Mouse (Mus musculus) MEL (cell line): ENCODE measurements around the gene Sun2. TPM values are rescaled to one million over a fixed set of nuclear protein-coding genes. Genes with fewer than 3 reads are reported as not detected.

Experiments
- DNase-seq: peaks from one replicate; pipeline ENCODE4 v3.0.0; 2011; ENCODE audit warnings: low read depth, low spot score
- H3K27ac ChIP-seq: 2 replicates; pipeline ENCODE4 v1.5.1; 2012; ENCODE audit warnings: low read depth, mild to moderate bottlenecking, control low read depth, low read length, moderate library complexity; ENCODE audit not compliant: control insufficient read depth
- H3K27me3 ChIP-seq, 2 experiments: fragments of 150-350 bp in 1 of 2; sonication (generic) in 1 of 2; 2 replicates each; pipeline ENCODE4 v1.6.1; 2012; ENCODE audit warnings: low read length in 2 of 2, mild to moderate bottlenecking in 2 of 2, improper control_type of control experiment in 1 of 2, moderate library complexity in 1 of 2; ENCODE audit not compliant: insufficient read depth in 2 of 2, control insufficient read depth in 1 of 2
- H3K36me3 ChIP-seq, 2 experiments: 2 replicates each; pipeline ENCODE4 v1.6.1; 2012 to 2014; ENCODE audit warnings: low read length in 2 of 2, improper control_type of control experiment in 1 of 2, inconsistent platforms in 1 of 2, mild to moderate bottlenecking in 1 of 2; ENCODE audit not compliant: insufficient read depth in 2 of 2, control insufficient read depth in 1 of 2
- H3K4me1 ChIP-seq, 2 experiments: fragments of 150-350 bp in 1 of 2; sonication (generic) in 1 of 2; 2 replicates each; pipeline ENCODE4 v1.6.1; 2012; ENCODE audit warnings: low read length in 2 of 2, improper control_type of control experiment in 1 of 2, mild to moderate bottlenecking in 1 of 2; ENCODE audit not compliant: insufficient read depth in 2 of 2, control insufficient read depth in 1 of 2
- H3K4me3 ChIP-seq, 2 experiments: fragments of 150-350 bp in 1 of 2; sonication (generic) in 1 of 2; 2 replicates each; pipeline ENCODE4 v1.5.1; 2012; ENCODE audit warnings: low read depth in 2 of 2, low read length in 2 of 2, mild to moderate bottlenecking in 2 of 2, moderate library complexity in 2 of 2, control low read depth in 1 of 2, improper control_type of control experiment in 1 of 2; ENCODE audit not compliant: control insufficient read depth in 1 of 2, insufficient read depth in 1 of 2
- H3K79me2 ChIP-seq: 2 replicates; pipeline ENCODE4 v1.6.1; 2012; ENCODE audit warnings: mild to moderate bottlenecking, low read length, moderate library complexity; ENCODE audit not compliant: control insufficient read depth, poor library complexity, insufficient read depth
- H3K9ac ChIP-seq: 2 replicates; pipeline ENCODE4 v1.6.1; 2012; ENCODE audit warnings: low read depth, mild to moderate bottlenecking, control low read depth, low read length, moderate library complexity; ENCODE audit not compliant: control insufficient read depth, poor library complexity, severe bottlenecking
- H3K9me3 ChIP-seq: fragments of 150-350 bp; sonication (generic); replicated peaks from 2 replicates; pipeline ENCODE4 v1.6.1; 2012; ENCODE audit warnings: mild to moderate bottlenecking, low read length, improper control_type of control experiment, moderate library complexity; ENCODE audit not compliant: insufficient read depth
- BHLHE40 ChIP-seq: IDR thresholded peaks from 2 replicates; pipeline ENCODE4 v1.6.1; 2012; ENCODE audit warnings: low read depth, mild to moderate bottlenecking, inconsistent platforms, low read length, improper control_type of control experiment, borderline replicate concordance
- CHD2 ChIP-seq: IDR thresholded peaks from 2 replicates; pipeline ENCODE4 v1.6.1; 2011; ENCODE audit warnings: low read length, improper control_type of control experiment
- CTCF ChIP-seq, 3 experiments: IDR thresholded peaks in 2 of 3; conservative IDR thresholded peaks in 1 of 3; 2 replicates each; pipeline ENCODE4 v1.5.1; 2011 to 2012; ENCODE audit warnings: low read length in 3 of 3, low read depth in 2 of 3, mild to moderate bottlenecking in 2 of 3, improper control_type of control experiment in 1 of 3, inconsistent platforms in 1 of 3, mixed read lengths in 1 of 3, moderate library complexity in 1 of 3; ENCODE audit not compliant: control insufficient read depth in 1 of 3, insufficient read depth in 1 of 3, poor library complexity in 1 of 3, severe bottlenecking in 1 of 3
- E2F4 ChIP-seq: IDR thresholded peaks from 2 replicates; pipeline ENCODE4 v1.6.1; 2011; ENCODE audit warnings: low read depth, low read length, improper control_type of control experiment, borderline replicate concordance
- EP300 ChIP-seq, 2 experiments: IDR thresholded peaks; 2 replicates each; pipeline ENCODE4 v1.6.1; 2011; ENCODE audit warnings: improper control_type of control experiment in 2 of 2, low read length in 2 of 2, low read depth in 1 of 2, mild to moderate bottlenecking in 1 of 2
- ETS1 ChIP-seq: IDR thresholded peaks from 2 replicates; pipeline ENCODE4 v1.6.1; 2012; ENCODE audit warnings: low read depth, mild to moderate bottlenecking, inconsistent platforms, low read length, improper control_type of control experiment, moderate library complexity
- HCFC1 ChIP-seq: IDR thresholded peaks from 2 replicates; pipeline ENCODE4 v1.6.1; 2012; ENCODE audit warnings: low read depth, mild to moderate bottlenecking, inconsistent platforms, low read length, improper control_type of control experiment, moderate library complexity
- KAT2A ChIP-seq: conservative IDR thresholded peaks from 2 replicates; pipeline ENCODE4 v1.6.1; 2012; ENCODE audit warnings: low read depth, low read length, improper control_type of control experiment, inconsistent platforms
- MAFK ChIP-seq: IDR thresholded peaks from 2 replicates; pipeline ENCODE4 v1.6.1; 2011; ENCODE audit warnings: low read depth, mild to moderate bottlenecking, low read length, improper control_type of control experiment, borderline replicate concordance
- MAX ChIP-seq: IDR thresholded peaks from 2 replicates; pipeline ENCODE4 v1.6.1; 2011; ENCODE audit warnings: low read length, improper control_type of control experiment
- MEF2A ChIP-seq: IDR thresholded peaks from 2 replicates; pipeline ENCODE4 v1.6.1; 2014; ENCODE audit warnings: low read depth, mild to moderate bottlenecking, inconsistent platforms, low read length, improper control_type of control experiment; ENCODE audit not compliant: poor library complexity, insufficient replicate concordance, severe bottlenecking; ENCODE audit errors: extremely low read depth
- MXI1 ChIP-seq: IDR thresholded peaks from 2 replicates; pipeline ENCODE4 v1.6.1; 2011; ENCODE audit warnings: mild to moderate bottlenecking, low read depth, low read length, improper control_type of control experiment
- MYC ChIP-seq: IDR thresholded peaks from 2 replicates; pipeline ENCODE4 v1.6.1; 2011; ENCODE audit warnings: low read depth, mild to moderate bottlenecking, low read length, improper control_type of control experiment, moderate library complexity
- NELFE ChIP-seq: IDR thresholded peaks from 2 replicates; pipeline ENCODE4 v1.6.1; 2011; ENCODE audit warnings: low read depth, low read length, improper control_type of control experiment
- POLR2A ChIP-seq, 2 experiments: IDR thresholded peaks; 2 replicates each; pipeline ENCODE4 v1.6.1; 2011 to 2012; ENCODE audit warnings: low read length in 2 of 2, mild to moderate bottlenecking in 2 of 2, control low read depth in 1 of 2, improper control_type of control experiment in 1 of 2, low read depth in 1 of 2, moderate library complexity in 1 of 2; ENCODE audit not compliant: control insufficient read depth in 1 of 2, insufficient read depth in 1 of 2, poor library complexity in 1 of 2
- POLR2AphosphoS2 ChIP-seq: IDR thresholded peaks from 2 replicates; pipeline ENCODE4 v1.6.1; 2011; ENCODE audit warnings: low read length, improper control_type of control experiment
- POLR2AphosphoS5 ChIP-seq: IDR thresholded peaks from 2 replicates; pipeline ENCODE4 v1.6.1; 2012; ENCODE audit warnings: low read depth, borderline replicate concordance, mild to moderate bottlenecking, inconsistent platforms, low read length, moderate library complexity, mixed read lengths
- RAD21 ChIP-seq: IDR thresholded peaks from 2 replicates; pipeline ENCODE4 v1.6.1; 2011; ENCODE audit warnings: mild to moderate bottlenecking, low read depth, low read length, improper control_type of control experiment
- RCOR1 ChIP-seq: IDR thresholded peaks from 2 replicates; pipeline ENCODE4 v1.6.1; 2012; ENCODE audit warnings: low read depth, mild to moderate bottlenecking, inconsistent platforms, low read length, improper control_type of control experiment
- SIN3A ChIP-seq: IDR thresholded peaks from 2 replicates; pipeline ENCODE4 v1.6.1; 2012; ENCODE audit warnings: low read length, improper control_type of control experiment, inconsistent platforms
- SMC3 ChIP-seq: IDR thresholded peaks from 2 replicates; pipeline ENCODE4 v1.6.1; 2011; ENCODE audit warnings: low read depth, low read length, improper control_type of control experiment
- TAL1 ChIP-seq: IDR thresholded peaks from 2 replicates; pipeline ENCODE4 v1.6.1; 2012; ENCODE audit warnings: mild to moderate bottlenecking, inconsistent platforms, low read length, moderate library complexity, mixed read lengths
- UBTF ChIP-seq: IDR thresholded peaks from 2 replicates; pipeline ENCODE4 v1.6.1; 2012; ENCODE audit warnings: low read depth, mild to moderate bottlenecking, inconsistent platforms, low read length, improper control_type of control experiment, moderate library complexity, borderline replicate concordance; ENCODE audit not compliant: insufficient read depth
- USF1 ChIP-seq: IDR thresholded peaks from 2 replicates; pipeline ENCODE4 v1.6.1; 2014; ENCODE audit warnings: low read depth, mild to moderate bottlenecking, inconsistent platforms, low read length, improper control_type of control experiment, moderate library complexity
- USF2 ChIP-seq, 2 experiments: IDR thresholded peaks; 2 replicates each; pipeline ENCODE4 v1.6.1; 2011 to 2012; ENCODE audit warnings: improper control_type of control experiment in 2 of 2, low read length in 2 of 2, borderline replicate concordance in 1 of 2, inconsistent platforms in 1 of 2, low read depth in 1 of 2, mild to moderate bottlenecking in 1 of 2; ENCODE audit not compliant: insufficient read depth in 1 of 2
- ZKSCAN1 ChIP-seq: IDR thresholded peaks from 2 replicates; pipeline ENCODE4 v1.6.1; 2012; ENCODE audit warnings: low read depth, mild to moderate bottlenecking, inconsistent platforms, low read length, improper control_type of control experiment, moderate library complexity
- polyA plus RNA-seq, 2 experiments: library from polyadenylated mRNA; stranded (reverse) in 1 of 2; unstranded in 1 of 2; fragments of >175 nt in 1 of 2; fragments of >200 nt in 1 of 2; gene quantifications; 2 replicates each; pipeline versions ENCODE4 v1.2.1 to v1.2.4; 2012; ENCODE audit warnings: low replicate concordance in 2 of 2, low read depth in 1 of 2; ENCODE audit not compliant: insufficient read length in 2 of 2, insufficient read depth in 1 of 2, missing spikeins in 1 of 2
- total RNA-seq: library from RNA; depleted of rRNA; stranded (reverse); fragments of 300-350 nt; gene quantifications from 2 replicates; pipeline ENCODE4 v1.2.3, GENCODE M21; 2012

Sun2 gene
- total and polyA plus RNA-seq, 3 experiments, result 4.3 to 10.6 TPM; not detected in 1

DNA sequence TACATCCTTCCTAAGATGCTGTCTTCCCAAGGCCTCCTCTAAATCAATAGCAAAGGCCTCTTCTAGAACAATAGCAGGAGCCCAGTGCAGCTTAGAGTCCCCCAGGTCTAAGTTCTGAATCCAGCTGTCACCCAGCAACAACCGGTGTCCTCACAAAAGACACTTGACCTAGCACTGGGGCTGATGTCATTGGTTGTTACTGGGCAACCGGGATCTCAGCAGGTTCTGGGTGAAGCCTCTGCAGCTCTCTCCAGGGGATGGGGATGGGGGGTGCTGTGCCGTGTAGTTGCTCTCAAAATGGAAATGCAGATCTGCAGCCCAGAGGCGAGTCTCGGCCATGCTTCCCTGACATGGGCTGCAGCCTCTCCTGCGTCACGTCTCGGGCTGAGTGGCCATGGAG is 45.5 kb upstream of the Sun2 start:
- Histone ChIP-seq H3K27me3 (peaks cover 0 to 17% of the 10 kb centered on the region in 2 experiments; a peak in 3 of 4 replicates), H3K9ac (no peak overlapping the region), H3K4me3 (no peak overlapping the region), H3K9me3 (no peaks in the 10 kb centered on the region), H3K79me2 (no peaks in the 10 kb centered on the region), H3K4me1 (no peaks in the 10 kb centered on the region), H3K27ac (no peak overlapping the region), H3K36me3 (no peaks in the 10 kb centered on the region)
- TF ChIP-seq EP300 (IDR thresholded peaks at IDR 0.05; ENCODE audit: low read depth in 1 of 2, low read length in 2 of 2) (no peak), ETS1 (no peak), E2F4 (no peak), SMC3 (no peak), TAL1 (no peak), NELFE (no peak), MYC (no peak), MXI1 (no peak), UBTF (no peak), RCOR1 (no peak), MAX (no peak), MEF2A (no peak), CTCF (IDR thresholded peaks at IDR 0.05 in 2 of 3, conservative IDR thresholded peaks at IDR 0.05 in 1 of 3; ENCODE audit: control insufficient read depth in 1 of 3, insufficient read depth in 1 of 3, low read depth in 2 of 3, low read length in 3 of 3, poor library complexity in 1 of 3, severe bottlenecking in 1 of 3) (no peak), POLR2AphosphoS5 (no peak), CHD2 (no peak), POLR2A (IDR thresholded peaks at IDR 0.05; ENCODE audit: control insufficient read depth in 1 of 2, insufficient read depth in 1 of 2, low read depth in 1 of 2, low read length in 2 of 2, poor library complexity in 1 of 2) (no peak), POLR2AphosphoS2 (no peak), ZKSCAN1 (no peak), RAD21 (no peak)
- no peak for DNase-seq

DNA sequence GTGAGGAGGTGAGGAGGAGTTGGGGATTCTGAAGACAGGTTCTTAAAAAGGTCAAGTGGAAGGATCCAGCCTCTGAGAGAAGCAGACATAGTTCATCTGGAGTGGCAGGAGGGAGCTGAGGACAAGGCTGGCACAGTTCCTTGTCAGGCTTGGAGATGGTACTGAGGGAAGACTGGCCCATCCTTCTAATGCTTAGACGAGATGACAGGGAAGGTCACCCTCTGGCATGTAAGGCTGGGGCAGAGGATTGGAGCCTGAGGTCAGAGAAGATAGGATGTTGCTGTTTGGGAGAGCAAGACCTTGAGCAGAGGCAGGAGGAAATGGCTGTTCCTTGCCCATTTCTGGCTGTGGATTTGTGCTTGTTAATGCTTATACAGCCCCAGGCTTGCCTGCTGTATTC is 42.7 kb upstream of the Sun2 start:
- Histone ChIP-seq H3K79me2 (no peaks in the 10 kb centered on the region), H3K9me3 (no peaks in the 10 kb centered on the region), H3K4me1 (no peaks in the 10 kb centered on the region), H3K9ac (no peak overlapping the region), H3K4me3 (no peak overlapping the region), H3K27ac (no peak overlapping the region), H3K27me3 (peaks cover 0 to 17% of the 10 kb centered on the region in 2 experiments; a peak in 3 of 4 replicates), H3K36me3 (no peaks in the 10 kb centered on the region)
- TF ChIP-seq KAT2A (no peak), BHLHE40 (no peak), MAFK (no peak), ETS1 (no peak), HCFC1 (no peak), SMC3 (no peak), EP300 (IDR thresholded peaks at IDR 0.05; ENCODE audit: low read depth in 1 of 2, low read length in 2 of 2) (no peak), MXI1 (no peak), USF1 (no peak), MEF2A (no peak), RAD21 (no peak), USF2 (IDR thresholded peaks at IDR 0.05; ENCODE audit: borderline replicate concordance in 1 of 2, insufficient read depth in 1 of 2, low read depth in 1 of 2, low read length in 2 of 2) (no peak), SIN3A (no peak), TAL1 (no peak), POLR2AphosphoS2 (no peak), RCOR1 (no peak), UBTF (no peak), ZKSCAN1 (no peak), CHD2 (no peak)
- no peak for DNase-seq
